Mouse (Mus musculus) forebrain, embryonic 15.5 days (tissue): ENCODE results near the gene Cyb5b. TPM values are rescaled to one million over a fixed set of nuclear protein-coding genes. Genes with fewer than 3 reads are reported as not detected.

Experiments used
- ATAC-seq: fragments of 200-750 bp; cut with Nextera tagmentation; replicated peaks from 2 replicates; pipeline ENCODE4 v1.8.0; 2017; ENCODE audit warnings: mild to moderate bottlenecking, moderate TSS enrichment, moderate library complexity
- H3K27ac ChIP-seq: fragments of 300-500 bp; sonication (generic); replicated peaks from 2 replicates; pipeline ENCODE4 v1.5.1; 2015; ENCODE audit warnings: mild to moderate bottlenecking, inconsistent platforms
- H3K27me3 ChIP-seq: fragments of 300-500 bp; sonication (generic); 2 replicates; pipeline ENCODE4 v1.6.1; 2015; ENCODE audit warnings: inconsistent platforms
- H3K36me3 ChIP-seq: fragments of 300-500 bp; sonication (generic); 2 replicates; pipeline ENCODE4 v1.6.1; 2015; ENCODE audit warnings: mild to moderate bottlenecking, inconsistent platforms
- H3K4me1 ChIP-seq: fragments of 300-500 bp; sonication (generic); 2 replicates; pipeline ENCODE4 v1.6.1; 2015; ENCODE audit warnings: inconsistent platforms
- H3K4me2 ChIP-seq: fragments of 300-500 bp; sonication (generic); replicated peaks from 2 replicates; pipeline ENCODE4 v1.6.1; 2015; ENCODE audit warnings: mild to moderate bottlenecking, inconsistent platforms
- H3K4me3 ChIP-seq: fragments of 300-500 bp; sonication (generic); 2 replicates; pipeline ENCODE4 v1.5.1; 2015; ENCODE audit warnings: mild to moderate bottlenecking, inconsistent platforms
- H3K9ac ChIP-seq: fragments of 300-500 bp; sonication (generic); replicated peaks from 2 replicates; pipeline ENCODE4 v1.6.1; 2015; ENCODE audit warnings: mild to moderate bottlenecking, inconsistent platforms
- H3K9me3 ChIP-seq: fragments of 300-500 bp; sonication (generic); 2 replicates; pipeline ENCODE4 v1.6.1; 2016; ENCODE audit warnings: inconsistent platforms
- WGBS: fragments of 180-500 bp; shearing (Covaris S2); methylation state at CpG from one replicate; pipeline ENCODE4 v1.1.7; 2015; ENCODE audit warnings: mixed read lengths; 5-methylcytosine and 5-hydroxymethylcytosine counted together
- polyA plus RNA-seq: library from polyadenylated mRNA; unstranded; fragments of >200 nt; fragmentation: Nextera tagmentation; extraction: Ambion mirVana; gene quantifications from 2 replicates; pipeline ENCODE4 v1.2.1, GENCODE M21; 2015

The Cyb5b gene
- polyA plus RNA-seq, 1 experiment from 2014 or later = 105 TPM

DNA sequence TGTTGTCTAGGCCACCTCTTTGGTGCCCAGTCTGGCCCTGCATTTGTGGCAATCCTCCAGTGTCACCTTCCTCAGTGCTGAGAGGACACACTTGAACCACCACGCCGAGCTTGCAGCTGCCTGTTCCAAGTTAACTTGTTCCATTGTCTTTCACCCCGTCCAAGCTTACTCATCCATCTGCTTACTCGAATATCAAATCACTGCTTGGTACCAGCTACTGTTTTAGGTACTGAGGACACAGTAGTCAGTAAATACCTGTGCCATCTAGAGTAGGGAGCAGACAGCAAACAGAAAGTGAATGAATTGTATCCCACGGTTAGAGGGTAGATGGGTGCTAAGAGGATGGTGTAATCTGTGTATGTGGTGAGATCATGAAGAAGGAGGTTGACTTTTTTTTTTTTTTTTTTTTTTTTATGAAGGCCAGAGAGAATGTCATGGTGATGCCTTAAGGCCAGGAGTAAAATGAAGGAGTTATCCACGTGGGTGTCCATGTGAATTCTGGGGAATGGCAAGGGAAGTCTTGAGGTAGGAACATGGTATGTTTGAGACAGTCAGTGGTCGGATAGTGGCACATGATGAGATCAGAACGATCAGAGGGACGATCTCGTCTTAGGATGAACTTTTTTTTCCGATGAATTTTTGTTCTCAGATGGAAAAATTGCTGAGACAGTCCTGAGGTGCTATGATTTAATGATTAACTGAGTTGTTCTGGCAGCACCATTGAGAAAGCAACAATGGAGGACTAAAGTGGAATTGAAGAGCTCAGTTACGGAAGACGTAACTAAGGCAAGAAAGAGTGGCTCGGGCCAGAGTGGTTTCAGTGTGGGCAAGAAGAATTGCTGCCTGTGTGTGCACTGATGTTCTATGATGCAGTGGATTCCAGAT lies 3.1 kb downstream of the Cyb5b start:
- no peak for ATAC-seq
- H3K9me3 ChIP-seq = no peaks in the 10 kb centered on the region

DNA sequence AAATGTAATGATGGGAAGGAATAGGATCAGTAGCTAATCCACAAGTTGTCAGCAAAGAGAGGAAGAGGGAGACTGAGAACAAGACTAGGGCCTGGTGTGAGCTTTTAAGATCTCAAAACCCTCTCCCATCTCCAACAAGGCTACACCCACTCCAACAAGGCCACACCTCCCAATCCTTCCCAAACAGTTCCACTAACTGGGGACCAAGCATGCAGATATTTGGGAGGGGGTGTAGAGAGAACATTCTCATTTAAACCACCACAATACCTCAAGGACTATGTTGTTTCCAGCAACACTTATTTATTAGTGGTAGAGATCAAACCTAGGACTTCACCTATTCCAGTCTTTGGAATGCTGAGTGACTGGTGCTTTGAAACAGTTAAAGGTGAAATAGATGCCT lies 6.4 kb downstream of the Cyb5b start:
- peaks cover 6% of the 10 kb centered on the region; the same call in 1 of the 2 replicates for H3K4me1 ChIP-seq
- no peaks in the 10 kb centered on the region for H3K27me3 ChIP-seq
- H3K9me3 ChIP-seq = no peaks in the 10 kb centered on the region
- H3K9ac ChIP-seq = no peak overlapping the region
- no peak for ATAC-seq
- H3K4me3 ChIP-seq = no peak overlapping the region
- H3K4me2 ChIP-seq = no peak overlapping the region
- H3K27ac ChIP-seq = no peak overlapping the region
- H3K36me3 ChIP-seq = peaks cover 23% of the 10 kb centered on the region

More for the DNA sequence above, 3.1 kb downstream of the Cyb5b start:
- Histone ChIP-seq H3K27me3 (no peaks in the 10 kb centered on the region), H3K4me1 (peaks cover 19% of the 10 kb centered on the region), H3K9ac (no peak overlapping the region), H3K27ac (no peak overlapping the region), H3K4me2 (no peak overlapping the region), H3K4me3 (no peak overlapping the region), H3K36me3 (peaks cover 23% of the 10 kb centered on the region)
- WGBS = 93% methylated on average over 14 of the region's 14 CpGs

DNA sequence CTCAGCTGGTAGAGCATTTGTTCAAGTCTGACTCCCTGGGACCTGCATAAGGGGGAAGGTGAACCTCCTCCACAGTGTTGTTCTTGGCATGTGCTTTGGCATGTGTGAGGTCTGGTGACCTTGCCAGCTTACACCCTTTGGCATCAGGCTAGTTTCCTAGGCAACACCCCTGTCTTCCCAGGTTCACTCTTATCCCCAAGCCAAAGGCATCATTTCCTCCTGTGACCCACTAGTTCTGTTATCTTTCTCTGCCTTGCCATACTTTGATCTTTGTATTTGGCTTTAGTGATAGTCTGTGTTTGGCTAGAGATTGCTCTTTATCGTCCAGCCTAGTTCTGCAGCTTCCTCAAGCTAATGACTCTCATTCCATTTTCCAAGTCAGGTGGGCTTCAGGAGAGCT lies 7.4 kb downstream of the Cyb5b start:
- peaks cover 26% of the 10 kb centered on the region for H3K36me3 ChIP-seq
- no peak overlapping the region for H3K4me3 ChIP-seq

DNA sequence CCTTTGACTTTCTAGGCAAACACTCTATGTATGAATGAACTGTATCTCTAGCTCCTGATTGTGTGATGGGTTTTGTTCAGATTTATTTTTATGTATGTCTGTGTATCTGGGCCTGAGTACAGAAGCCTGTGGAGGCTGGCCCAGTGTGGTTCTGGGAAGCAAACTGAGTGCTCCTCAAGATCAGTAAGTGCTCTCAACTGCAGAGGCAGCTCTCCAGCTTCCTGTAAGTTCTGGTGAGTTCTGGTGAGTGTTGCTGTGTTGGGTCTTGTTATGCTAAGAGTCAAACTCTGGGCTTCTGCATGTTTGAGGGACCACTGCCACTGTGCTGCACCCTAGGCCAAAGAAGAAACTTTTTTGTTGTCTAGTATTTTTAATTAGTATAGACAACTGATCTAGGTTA lies 8.4 kb downstream of the Cyb5b start:
- Histone ChIP-seq H3K4me1 (peaks cover 6% of the 10 kb centered on the region; the same call in 1 of the 2 replicates), H3K36me3 (peaks cover 25% of the 10 kb centered on the region), H3K27me3 (no peaks in the 10 kb centered on the region), H3K4me2 (no peak overlapping the region), H3K27ac (no peak overlapping the region), H3K9me3 (no peaks in the 10 kb centered on the region), H3K4me3 (no peak overlapping the region), H3K9ac (no peak overlapping the region)
- ATAC-seq = no peak

More for the DNA sequence above, 7.4 kb downstream of the Cyb5b start:
- Histone ChIP-seq H3K4me2 (no peak overlapping the region), H3K4me1 (peaks cover 6% of the 10 kb centered on the region; the same call in 1 of the 2 replicates), H3K9me3 (no peaks in the 10 kb centered on the region), H3K27me3 (no peaks in the 10 kb centered on the region), H3K27ac (no peak overlapping the region), H3K9ac (no peak overlapping the region)
- 84% methylated on average over 1 of the region's 1 CpGs for WGBS
- no peak for ATAC-seq

DNA sequence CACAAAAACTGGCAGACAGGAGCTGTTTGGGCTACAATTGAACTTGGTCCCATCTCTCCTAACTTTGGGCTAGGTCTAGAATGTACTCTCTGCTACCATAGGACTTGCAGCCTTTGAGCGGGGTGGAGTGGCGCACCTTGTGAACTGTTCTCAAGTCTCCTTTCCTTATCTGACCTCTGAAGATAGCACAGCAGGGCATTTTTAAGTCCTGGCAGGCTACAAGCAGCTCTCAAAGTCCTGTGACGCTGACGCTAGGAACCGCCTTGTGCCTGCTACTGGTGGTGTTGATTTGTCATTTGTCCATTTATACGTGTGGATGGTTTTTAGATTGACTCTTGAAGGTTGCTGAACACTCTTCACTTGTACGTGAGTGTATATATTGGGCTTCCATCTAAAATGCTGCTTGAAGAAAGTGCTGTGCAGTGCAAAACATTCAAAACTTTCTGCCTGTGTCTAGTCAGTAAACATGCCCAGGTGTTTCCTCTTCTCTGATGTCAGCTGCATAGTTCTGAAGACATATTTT lies 13.9 kb downstream of the Cyb5b start:
- H3K27me3 ChIP-seq = no peaks in the 10 kb centered on the region
- H3K27ac ChIP-seq = no peak overlapping the region
- H3K9me3 ChIP-seq = no peaks in the 10 kb centered on the region
- peaks cover 14% of the 10 kb centered on the region; the same call in 1 of the 2 replicates for H3K36me3 ChIP-seq
- 86% methylated on average over 7 of the region's 7 CpGs for WGBS
- no peak overlapping the region for H3K4me3 ChIP-seq
- no peak overlapping the region for H3K4me2 ChIP-seq
- no peak overlapping the region for H3K9ac ChIP-seq
- no peaks in the 10 kb centered on the region for H3K4me1 ChIP-seq
- no peak for ATAC-seq

DNA sequence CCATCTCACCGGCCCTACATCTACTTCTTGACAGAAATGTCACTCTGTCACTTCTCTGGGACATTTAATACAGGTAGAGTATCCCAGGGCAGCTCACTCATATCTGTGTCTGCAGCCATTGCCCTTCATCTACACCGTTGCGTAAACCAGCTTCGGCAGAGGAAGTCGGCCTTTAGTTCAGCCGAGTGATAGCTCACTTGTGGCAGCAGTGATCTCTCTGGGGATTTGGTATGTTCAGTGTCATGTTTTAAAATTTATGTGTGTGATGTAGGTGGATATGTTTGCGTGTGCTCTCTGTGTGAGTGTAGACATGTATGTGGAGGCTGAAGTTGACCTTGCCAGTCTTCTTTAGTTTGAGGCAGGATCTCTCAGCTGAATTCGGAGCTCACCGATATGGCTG lies 15.3 kb downstream of the Cyb5b start:
- no peak overlapping the region for H3K4me3 ChIP-seq
- no peaks in the 10 kb centered on the region for H3K9me3 ChIP-seq
- WGBS = 96% methylated on average over 9 of the region's 9 CpGs
- H3K4me1 ChIP-seq = no peaks in the 10 kb centered on the region
- no peaks in the 10 kb centered on the region for H3K27me3 ChIP-seq
- H3K9ac ChIP-seq = no peak overlapping the region
- ATAC-seq = no peak
- no peak overlapping the region for H3K4me2 ChIP-seq
- H3K27ac ChIP-seq = no peak overlapping the region
- peaks cover 28% of the 10 kb centered on the region for H3K36me3 ChIP-seq

DNA sequence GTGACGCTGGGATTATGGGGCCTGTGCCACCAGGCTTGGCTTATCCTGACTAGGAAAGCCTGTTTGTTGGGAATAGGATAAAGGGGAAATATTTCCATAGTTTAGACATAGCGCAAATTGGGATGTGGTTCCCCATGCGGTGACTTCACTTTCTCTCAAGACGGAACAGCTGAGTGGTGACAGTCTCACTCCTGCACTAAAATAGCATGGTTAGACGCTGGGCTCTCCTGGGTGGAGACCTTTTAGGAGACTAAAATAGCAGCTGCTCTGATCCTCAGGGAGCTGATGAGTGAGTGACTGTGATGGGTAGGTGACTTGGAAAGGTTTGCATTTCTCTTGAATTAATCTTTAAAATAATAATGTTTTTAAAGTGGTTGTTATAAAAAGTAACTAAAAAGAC lies 17.4 kb downstream of the Cyb5b start:
- Histone ChIP-seq H3K9me3 (no peaks in the 10 kb centered on the region), H3K27me3 (no peaks in the 10 kb centered on the region), H3K4me1 (peaks cover 9% of the 10 kb centered on the region), H3K4me2 (no peak overlapping the region), H3K36me3 (peaks cover 36% of the 10 kb centered on the region), H3K4me3 (no peak overlapping the region), H3K27ac (no peak overlapping the region), H3K9ac (no peak overlapping the region)
- no peak for ATAC-seq
- 93% methylated on average over 5 of the region's 5 CpGs for WGBS

DNA sequence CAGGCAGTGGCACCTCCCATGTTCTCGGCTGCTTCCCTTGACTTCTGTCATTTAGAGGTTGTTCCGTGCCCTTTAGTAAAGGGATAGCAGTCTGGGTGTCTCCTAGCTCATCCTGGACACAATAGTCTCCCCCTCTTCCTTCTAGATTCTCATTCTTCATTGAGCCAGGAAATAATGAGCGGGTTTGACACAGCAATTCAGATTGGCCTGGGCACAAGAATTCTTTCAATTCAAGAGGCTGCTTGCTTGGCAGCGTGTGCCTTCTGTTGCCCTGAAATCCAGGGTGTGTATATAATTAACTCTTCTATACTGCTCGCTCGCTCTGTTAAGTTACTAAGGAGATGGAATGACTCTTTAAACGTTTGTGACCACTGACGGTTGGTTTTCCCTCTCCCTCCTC lies 21.7 kb downstream of the Cyb5b start:
- H3K9me3 ChIP-seq = no peaks in the 10 kb centered on the region
- ATAC-seq = no peak
- WGBS = 35% methylated on average over 8 of the region's 8 CpGs
- no peak overlapping the region for H3K4me3 ChIP-seq
- no peaks in the 10 kb centered on the region for H3K27me3 ChIP-seq
- H3K27ac ChIP-seq = peak overlapping the region; percentile 29; the same call in 1 of the 2 replicates
- H3K36me3 ChIP-seq = peaks cover 45% of the 10 kb centered on the region
- H3K4me1 ChIP-seq = peaks cover 9% of the 10 kb centered on the region
- no peak overlapping the region for H3K9ac ChIP-seq
- no peak overlapping the region for H3K4me2 ChIP-seq

DNA sequence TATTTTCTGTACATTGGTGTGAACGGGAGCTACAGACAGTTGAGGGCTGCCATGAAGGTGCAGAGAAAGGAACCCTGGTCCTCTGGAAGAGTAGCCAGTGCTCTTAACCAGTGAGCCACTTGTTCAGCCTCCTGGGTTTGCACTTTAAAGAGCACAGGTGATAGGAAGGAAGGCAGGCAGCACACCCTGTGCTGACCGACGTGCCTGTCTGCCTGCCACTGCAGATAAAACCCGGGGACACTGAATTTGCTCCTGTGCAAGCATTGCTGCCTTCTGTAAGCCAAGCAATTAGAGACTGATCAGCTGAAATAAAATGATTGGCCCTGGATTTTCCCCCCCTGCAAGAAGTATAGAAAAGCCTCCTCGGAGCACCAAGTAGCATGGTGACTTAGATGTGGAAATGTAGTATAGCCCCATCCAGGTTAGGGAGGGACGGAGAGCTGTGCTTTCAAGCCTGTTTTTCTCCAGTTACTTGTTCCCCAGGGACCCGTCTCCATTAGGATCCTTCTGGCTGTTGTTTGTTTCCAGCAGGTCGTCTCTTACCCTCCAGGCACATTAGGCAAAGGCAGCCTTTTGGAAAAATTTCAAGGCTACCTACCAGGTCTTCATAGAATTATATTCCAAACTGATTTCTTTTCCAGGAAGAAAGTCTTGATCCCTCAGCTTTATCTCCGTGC lies 22.7 kb downstream of the Cyb5b start:
- Histone ChIP-seq H3K9me3 (no peaks in the 10 kb centered on the region), H3K4me1 (peaks cover 9% of the 10 kb centered on the region), H3K36me3 (peaks cover 54% of the 10 kb centered on the region), H3K4me3 (no peak overlapping the region), H3K27ac (no peak overlapping the region), H3K27me3 (no peaks in the 10 kb centered on the region), H3K4me2 (no peak overlapping the region), H3K9ac (no peak overlapping the region)
- ATAC-seq = no peak
- WGBS = 82% methylated on average over 9 of the region's 9 CpGs

DNA sequence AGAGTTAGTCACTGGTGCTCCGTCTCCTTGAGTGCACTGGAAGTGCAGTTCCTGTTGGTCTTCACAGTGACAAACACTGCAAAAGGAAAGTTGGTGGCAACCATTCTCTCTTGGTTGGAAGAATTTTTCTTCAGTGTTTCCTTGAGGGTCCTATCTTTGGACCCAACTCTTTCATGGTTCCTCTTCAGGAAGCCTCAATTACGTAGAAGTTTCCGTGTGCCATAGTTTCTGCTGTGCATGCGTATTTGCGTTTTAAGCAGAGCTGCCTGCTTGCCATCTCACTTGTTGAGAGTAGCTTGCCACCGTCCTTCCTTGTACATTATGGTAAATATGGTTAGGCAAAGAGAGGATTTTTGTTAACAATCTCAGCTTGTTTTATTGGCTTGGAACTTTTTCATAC lies 30.7 kb downstream of the Cyb5b start:
- H3K27ac ChIP-seq = no peak overlapping the region
- ATAC-seq = no peak
- no peaks in the 10 kb centered on the region for H3K27me3 ChIP-seq
- no peaks in the 10 kb centered on the region for H3K9me3 ChIP-seq
- H3K9ac ChIP-seq = no peak overlapping the region
- 98% methylated on average over 6 of the region's 6 CpGs for WGBS
- peaks cover 80% of the 10 kb centered on the region for H3K36me3 ChIP-seq
- H3K4me2 ChIP-seq = no peak overlapping the region
- no peaks in the 10 kb centered on the region for H3K4me1 ChIP-seq
- no peak overlapping the region for H3K4me3 ChIP-seq

DNA sequence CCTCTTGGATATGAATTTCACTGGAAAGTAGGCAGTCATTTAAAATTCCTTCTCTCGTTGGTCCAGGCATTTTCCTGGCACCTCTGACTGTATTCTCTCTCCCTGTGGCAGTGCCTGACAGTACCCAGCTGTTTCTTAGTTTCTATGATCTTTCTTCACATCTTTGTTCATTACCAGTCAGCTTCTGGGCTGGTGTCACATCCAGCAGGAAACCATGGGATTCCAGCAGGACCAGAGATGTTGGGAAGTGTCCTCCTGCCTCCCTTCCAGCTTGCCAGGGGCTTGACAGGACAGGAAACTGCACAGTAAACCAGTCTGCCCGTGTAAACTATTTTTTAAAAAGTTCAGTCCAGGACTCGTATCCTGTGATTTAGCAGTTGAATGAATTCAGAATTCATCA lies 34.6 kb downstream of the Cyb5b start:
- Histone ChIP-seq H3K4me1 (no peaks in the 10 kb centered on the region), H3K9ac (no peak overlapping the region), H3K27me3 (no peaks in the 10 kb centered on the region), H3K4me2 (no peak overlapping the region), H3K9me3 (no peaks in the 10 kb centered on the region), H3K36me3 (peaks cover 46% of the 10 kb centered on the region), H3K27ac (no peak overlapping the region), H3K4me3 (no peak overlapping the region)
- no peak for ATAC-seq
- 76% methylated on average over 3 of the region's 3 CpGs for WGBS

DNA sequence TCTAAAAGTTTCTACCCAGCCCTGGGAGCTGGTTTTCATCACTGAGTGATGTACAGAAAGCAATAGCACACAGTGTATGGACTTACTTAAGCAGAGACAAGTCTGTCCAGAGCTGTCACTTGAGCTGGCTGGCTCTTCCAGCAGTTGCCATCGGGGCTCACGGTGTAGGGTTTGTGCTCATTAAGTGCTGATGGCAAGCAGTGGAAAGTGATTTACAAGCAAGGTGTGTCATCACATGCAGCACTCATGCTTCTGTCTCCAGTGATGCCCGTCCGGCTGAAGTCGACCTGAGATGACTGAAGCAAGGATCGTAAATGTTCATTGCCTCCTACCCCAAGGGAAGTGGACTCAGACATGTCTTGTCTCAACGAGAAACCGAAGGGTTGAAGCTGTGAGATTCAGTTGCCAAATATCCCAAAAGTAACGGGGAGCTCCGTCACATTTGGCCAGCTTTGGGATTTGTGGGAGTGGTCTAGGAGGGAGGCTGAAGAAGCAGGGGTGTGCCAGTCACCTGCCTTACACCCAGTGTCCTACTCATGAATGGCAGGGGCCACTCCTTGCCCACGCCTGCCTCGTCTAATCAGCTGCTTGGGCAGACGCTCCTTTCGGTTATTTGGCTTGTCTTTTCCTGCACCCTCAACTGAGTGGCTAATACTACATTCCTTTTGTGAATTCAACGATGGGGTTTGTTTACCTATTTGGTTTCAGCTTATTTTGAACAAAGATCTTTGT lies 36.4 kb downstream of the Cyb5b start:
- Histone ChIP-seq H3K27ac (no peak overlapping the region), H3K4me1 (no peaks in the 10 kb centered on the region), H3K9ac (no peak overlapping the region), H3K9me3 (no peaks in the 10 kb centered on the region), H3K27me3 (no peaks in the 10 kb centered on the region), H3K36me3 (peaks cover 35% of the 10 kb centered on the region), H3K4me2 (no peak overlapping the region), H3K4me3 (no peak overlapping the region)
- no peak for ATAC-seq
- WGBS = 81% methylated on average over 15 of the region's 15 CpGs
